Mouse (Mus musculus) c-Kit-positive CD71-negative TER-119-negative erythroid progenitor cells, embryonic 14.5 days (primary cell): ENCODE results near the gene Ankle1.
A peak's percentile ranks its signal among the peaks of the same experiment; 100 is the strongest.

Source experiments
- DNase-seq: peaks from one replicate; pipeline ENCODE4 v3.0.0-alpha.2; 2013; ENCODE audit warnings: low read depth

Ankle1 gene

DNA sequence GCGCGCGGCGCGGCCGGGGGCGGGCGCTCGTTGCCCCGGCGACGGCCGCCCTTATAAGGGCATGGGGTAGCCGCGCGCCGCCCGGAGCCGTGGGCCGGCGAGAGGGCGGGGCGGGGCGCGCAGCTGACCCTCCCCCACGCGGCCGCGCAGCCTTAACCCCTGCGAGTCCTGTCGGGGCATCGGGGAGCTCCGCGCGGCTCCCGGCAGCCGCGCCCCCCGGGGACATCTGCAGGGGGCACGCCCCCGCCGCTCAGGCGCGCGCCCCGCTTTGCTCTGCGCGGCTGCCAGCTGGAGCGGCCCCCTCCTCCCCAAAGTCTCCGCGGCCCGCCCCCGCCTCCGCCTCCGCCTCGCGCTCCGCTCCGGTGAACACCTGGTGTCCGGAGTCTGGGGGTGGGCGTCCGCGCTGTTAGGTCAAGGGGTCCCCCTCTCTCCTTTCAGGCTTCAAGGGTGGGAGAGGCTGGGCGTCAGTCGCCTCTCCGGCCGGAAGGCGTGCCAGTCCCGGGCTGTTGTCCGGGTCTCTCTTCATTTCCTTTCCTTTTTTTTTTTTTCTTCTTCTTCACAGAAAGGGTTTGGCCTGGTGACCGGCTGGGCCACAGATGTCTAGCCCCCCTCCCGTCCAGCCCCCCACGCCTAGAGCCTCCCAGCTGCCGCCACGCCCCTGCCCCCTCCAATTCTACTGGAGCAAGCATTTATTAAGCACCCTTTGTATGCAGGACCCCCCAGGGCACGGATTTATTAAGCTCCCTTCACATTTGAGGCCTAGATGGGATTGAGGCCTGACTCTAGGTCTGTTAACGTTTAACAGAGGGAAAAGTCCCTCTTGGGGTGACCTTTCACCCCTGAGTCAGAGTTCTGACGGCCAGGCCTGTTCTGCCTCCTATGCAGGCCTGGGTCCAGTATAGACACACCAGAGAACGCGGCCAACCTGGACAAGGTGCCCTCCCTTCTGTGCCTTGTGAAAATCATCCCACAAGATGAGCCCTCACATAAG lies 23.5 kb upstream of the Ankle1 start:
- no peak for DNase-seq

DNA sequence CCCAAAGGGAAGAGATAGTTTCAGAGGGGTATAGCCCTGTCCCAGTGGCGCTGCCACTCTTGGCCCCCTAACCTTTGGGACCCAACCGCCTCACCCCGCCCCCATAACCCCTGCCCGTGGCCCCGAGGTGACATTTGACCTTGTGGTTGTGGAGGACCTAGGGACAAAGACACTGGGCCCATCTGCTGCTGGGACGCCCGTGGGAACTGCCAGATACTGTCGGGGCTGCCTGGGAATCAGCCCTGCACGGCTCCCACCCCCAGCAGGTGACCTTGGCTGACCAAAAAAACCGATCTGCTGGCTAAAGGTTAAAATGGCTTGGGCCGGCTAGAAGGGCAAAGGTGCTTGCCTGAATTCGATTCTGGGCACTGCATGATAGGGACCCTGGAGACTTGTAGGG lies 22.4 kb upstream of the Ankle1 start:
- no peak for DNase-seq

- DNase-seq: no peak
These were observed 21.9 kb upstream of the Ankle1 start for GRCm38 (mm10) chr8:71383860-71384259.

- DNase-seq: no peak
These were observed 20.5 kb upstream of the Ankle1 start for GRCm38 (mm10) chr8:71385212-71385835.

DNA sequence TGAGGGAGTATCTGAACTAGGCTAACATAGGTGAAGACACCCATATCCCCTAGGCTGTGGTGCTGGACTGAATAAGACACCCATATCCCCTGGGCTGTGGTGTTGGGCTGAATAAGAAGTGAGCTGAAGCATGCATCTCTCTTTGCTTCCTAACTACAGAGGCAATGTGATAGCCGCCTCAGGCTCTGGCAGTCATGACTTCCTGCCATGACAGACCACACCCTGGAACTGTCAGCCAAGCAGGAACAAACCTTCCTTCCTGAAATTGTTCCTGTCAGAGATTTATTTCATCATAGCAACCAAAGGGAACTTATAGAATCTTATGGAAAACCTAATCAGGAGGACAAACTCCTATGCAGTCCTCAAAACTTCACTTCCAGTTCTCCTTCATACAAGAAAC lies 17.5 kb upstream of the Ankle1 start:
- no peak for DNase-seq

DNA sequence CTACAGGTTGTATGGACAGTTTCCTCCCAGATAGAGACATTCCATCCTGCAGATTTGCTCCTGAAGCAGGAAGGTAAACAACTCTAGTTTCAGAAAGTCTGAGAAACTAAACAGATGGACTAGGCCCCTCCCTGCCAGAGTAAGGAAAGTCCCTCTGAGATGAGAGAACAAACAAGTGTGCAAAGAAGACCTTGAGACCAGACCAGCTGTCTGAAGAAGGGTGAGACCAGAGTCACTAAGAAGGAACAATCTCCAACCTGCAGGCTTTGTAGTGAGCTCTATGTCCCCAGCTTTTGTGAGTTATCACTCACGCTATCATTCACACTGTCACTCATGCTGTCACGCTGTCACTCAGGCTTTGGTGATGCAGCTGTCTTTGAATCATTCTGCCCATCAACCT lies 14.1 kb upstream of the Ankle1 start:
- DNase-seq: no peak

DNA sequence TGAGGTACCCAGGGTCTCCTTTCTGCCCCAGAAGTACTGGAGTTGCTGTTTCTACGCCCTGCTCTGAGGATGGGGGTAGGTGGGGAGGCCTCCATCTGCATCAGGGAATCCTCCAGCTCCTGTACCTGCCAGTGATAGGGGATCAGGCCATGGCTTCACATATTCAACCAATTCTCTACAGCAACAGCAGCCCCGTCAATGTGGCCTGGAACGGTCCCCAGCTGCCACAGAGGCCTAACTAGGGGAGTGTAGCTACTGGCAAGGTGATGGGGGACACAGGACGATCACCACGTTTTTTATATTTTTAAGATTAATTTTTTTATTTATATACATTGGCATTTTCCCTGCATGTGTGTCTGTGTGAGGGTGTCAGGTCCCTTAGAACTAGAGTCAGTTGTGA lies 13.4 kb upstream of the Ankle1 start:
- DNase-seq: no peak

DNA sequence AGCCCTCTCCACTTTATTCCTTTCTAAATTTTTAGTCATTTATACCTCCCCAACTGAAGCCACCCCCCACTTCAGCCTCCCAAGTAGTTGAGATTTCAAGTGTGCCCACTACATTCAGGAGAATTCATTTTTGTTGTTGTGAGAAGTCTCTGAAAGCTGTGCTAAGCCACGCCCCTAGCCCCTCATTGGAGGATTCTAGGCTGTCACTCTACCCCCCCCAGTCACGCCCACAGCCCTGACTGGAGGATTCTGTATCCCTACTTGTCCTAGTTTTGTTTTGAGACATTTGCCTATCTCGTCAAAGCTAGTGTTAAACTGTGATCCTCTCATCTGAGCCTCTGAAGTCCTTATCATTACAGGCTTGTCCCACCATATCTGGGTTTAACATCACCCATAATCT lies 12.9 kb upstream of the Ankle1 start:
- no peak for DNase-seq

GRCm38 (mm10) chr8:71394481-71394880 lies 11.3 kb upstream of the Ankle1 start:
- no peak for DNase-seq

DNA sequence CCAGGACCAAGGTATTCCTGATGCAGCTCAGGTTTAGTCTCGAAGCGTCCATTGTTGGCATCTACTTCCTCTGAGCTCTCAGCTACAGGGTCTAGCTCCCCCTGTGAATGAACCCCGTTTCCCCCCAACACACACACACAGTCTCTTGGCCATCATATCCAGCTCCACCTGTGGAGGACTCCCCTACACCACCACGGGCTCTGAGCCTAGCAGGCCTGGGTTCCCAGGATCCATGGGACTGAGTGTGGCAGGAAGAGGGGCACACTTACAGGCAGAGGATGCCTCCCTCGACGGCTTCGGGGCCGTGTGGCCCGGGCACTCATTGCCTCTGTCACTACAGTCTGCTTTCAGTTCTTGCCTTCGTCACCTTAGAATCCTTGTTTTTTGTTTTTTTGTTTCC lies 10.7 kb upstream of the Ankle1 start:
- no peak for DNase-seq

DNA sequence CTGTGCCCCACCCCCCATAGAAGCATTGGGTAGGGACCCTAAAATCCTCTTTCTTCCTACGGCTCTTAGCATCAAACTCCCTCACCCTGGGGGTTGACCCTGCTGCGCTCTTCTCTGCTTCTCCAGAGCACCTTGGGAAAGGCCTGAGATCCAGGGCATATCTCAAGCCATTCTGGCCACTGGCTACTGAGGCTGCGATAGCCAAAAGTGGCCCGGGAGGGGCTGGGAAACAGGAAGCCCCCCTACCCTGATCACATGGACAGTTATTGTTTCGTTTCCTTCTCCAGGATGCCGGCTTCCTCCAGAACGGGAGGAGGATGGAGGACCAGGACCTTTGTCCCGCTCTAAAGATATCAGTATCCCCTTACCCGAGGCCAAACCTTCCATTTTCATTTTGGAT lies 10.2 kb upstream of the Ankle1 start, which contains the start of gene Ushbp1:
Gene Ushbp1, minus strand, starts transcription at position 174 of the 400 bp plus-strand sequence.
- DNase-seq: no peak

- peak; percentile 93 for DNase-seq
These were observed 9.0 kb upstream of the Ankle1 start, which contains the start of gene Babam1 for GRCm38 (mm10) chr8:71396639-71397305. Gene Babam1 (plus strand): TSS chr8:71396861.

DNA sequence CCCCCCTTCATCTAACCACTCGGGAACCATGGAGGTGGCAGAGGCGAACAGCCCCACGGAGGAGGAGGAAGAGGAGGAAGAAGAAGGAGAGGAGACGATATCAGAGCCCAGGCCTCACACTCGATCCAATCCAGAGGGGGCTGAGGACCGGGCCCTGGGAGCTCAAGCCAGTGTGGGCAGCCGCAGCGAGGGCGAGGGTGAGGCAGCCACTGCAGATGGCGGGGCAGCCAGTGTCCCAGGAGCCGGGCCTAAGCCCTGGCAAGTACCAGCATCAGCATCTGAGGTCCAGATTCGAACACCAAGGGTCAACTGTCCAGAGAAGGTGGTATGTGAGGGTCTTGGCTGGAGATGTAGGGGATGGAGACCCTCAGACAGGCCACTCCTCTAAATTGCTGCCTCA lies 8.1 kb upstream of the Ankle1 start:
- DNase-seq: no peak

GRCm38 (mm10) chr8:71400826-71401225 lies 5.0 kb upstream of the Ankle1 start:
- no peak for DNase-seq

GRCm38 (mm10) chr8:71401454-71401853 lies 4.4 kb upstream of the Ankle1 start:
- no peak for DNase-seq

- no peak for DNase-seq
These were observed 3.3 kb upstream of the Ankle1 start for GRCm38 (mm10) chr8:71402446-71402964.

- DNase-seq: no peak
These were observed 2.5 kb upstream of the Ankle1 start for GRCm38 (mm10) chr8:71403107-71403885.

DNA sequence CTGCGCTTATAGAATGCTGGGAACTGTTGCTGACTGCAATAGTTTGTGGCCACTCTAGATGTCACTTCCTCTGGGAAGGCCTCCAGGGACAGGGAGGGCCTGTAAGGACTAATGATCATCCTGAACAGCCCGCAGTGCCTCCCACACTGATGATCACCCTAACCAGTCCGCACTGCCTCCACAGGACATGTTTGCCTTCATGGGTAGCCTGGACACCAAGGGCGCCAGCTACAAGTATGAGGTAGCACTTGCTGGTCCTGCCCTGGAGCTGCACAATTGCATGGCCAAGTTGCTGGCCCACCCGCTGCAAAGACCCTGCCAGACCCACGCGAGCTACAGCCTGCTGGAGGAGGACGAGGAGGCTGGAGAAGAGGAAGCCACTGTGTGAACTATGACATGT lies 1.8 kb upstream of the Ankle1 start:
- DNase-seq: no peak

DNA sequence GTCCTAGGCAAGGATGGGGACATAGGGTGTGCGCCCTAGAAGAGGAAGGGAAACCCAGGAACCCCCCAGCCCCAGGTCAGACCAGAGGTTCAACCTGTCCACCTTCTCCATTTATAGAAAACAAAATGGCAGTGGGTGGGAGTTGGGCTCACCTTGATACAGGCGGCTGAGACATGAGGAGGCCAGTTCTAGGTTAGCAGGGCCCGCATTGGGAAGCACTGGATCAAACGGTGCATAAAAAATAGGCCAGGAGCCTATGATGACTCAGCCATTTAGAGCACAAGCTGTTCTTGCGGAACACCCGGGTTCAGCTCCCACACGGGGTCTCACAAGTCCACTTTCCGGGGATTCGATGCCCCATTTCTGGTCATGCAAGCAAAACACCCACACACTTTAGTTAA lies 859 bp upstream of the Ankle1 start:
- DNase-seq: no peak

DNA sequence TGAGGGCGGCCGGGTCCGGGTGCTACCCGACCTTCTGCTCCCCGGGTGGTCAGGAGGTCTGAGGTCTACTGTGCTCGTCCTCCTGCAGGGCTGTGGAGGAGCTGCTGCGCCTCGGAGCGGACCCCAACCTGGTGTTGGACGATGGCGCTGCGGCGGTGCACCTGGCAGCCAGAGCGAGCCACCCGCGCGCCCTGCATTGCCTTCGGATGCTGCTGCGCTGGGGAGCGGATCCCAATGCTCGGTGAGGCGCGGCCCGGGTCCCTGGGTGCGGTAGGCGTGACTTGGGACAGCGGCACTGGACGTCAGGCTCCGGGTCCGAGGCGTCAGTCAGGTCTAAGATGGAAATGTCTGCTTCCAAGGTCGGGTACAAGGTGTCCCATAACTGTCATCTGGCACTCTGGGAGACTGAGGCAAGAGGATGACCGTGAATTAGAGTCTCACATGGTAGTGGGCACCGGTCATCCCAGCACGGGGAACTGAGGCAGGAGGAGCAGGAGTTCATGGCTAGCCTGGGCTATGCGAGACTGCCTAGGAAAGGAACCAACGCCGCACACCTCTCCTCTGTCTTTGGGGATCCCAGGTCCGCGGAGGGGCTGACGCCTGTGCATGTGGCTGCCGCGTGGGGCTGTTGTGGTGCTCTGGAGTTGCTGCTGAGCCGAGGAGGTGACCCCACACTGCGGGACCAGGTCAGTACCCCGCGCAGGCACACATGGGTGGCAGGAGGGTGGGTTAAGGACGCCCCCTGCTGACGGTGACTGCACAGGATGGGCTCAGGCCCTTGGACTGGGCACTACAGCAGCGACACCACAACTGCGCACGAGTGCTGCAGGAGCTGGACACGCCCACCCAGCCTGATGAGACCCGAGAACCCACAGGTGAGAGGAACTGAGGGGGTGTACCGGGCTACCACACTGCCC lies 547 bp downstream of the Ankle1 start:
- peak; percentile 70 for DNase-seq

DNA sequence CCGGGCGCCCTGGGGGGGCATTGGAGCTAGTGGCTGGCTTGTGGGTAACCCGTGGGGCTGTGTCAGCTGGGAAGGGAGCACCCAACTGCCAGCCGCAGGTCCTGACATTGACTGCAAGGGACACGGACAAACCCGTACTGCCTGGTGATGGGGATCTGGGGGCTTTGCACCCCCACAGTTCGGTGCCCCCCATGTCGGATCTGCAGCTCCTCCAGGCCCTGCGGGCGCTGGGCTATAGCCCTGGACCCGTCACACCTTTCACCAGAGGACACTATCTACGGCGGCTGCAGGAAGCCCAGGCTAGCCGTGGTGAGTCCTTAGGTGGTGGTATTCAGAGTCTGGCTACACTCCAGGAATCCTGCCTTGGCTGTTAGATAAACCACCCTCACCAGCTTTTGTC lies 1.6 kb downstream of the Ankle1 start:
- no peak for DNase-seq
